Mouse (Mus musculus) T-cell, adult 2 months (primary cell): ENCODE measurements at regions not wholly inside any gene's neighbourhood (a gene's known extent, or its start where the extent isn't known, plus 50 kb on each side); places are given as distances from the start of the nearest gene placed in this dataset.

Experiments used
- DNase-seq: peaks from one replicate; pipeline ENCODE4 v3.0.0; 2022; ENCODE audit warnings: low spot score

DNA sequence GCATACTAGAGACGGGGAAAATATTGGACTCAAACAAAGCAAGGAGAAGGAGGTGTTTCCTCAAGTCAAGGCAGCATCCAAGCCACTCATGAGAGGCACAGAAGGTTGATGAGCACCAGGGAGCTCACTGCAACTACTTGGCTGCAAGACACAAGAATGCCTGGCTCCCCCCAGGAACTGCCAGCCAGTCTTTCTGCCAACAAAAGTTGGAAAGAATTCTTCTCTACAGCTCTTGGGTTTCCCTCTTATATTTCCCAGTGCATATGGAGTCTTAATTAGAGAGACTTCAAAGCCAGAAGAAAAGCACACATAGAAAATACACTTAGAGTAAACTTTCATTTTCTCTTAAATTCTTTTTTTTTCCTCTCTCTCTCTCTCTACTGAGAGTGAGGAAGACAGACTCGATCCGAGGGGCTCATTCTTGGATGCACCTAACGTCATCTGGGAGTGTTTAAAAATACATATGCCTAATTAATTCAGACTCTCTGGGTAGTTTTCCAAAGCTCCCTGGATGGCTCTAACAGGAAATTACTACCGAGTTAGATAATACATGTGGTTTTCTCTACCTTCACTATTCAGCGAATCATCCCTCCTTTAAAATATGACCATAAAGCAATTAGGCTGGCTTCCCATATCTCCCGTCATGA lies 222.7 kb downstream of the Fam84b start:
- no peak for DNase-seq

DNA sequence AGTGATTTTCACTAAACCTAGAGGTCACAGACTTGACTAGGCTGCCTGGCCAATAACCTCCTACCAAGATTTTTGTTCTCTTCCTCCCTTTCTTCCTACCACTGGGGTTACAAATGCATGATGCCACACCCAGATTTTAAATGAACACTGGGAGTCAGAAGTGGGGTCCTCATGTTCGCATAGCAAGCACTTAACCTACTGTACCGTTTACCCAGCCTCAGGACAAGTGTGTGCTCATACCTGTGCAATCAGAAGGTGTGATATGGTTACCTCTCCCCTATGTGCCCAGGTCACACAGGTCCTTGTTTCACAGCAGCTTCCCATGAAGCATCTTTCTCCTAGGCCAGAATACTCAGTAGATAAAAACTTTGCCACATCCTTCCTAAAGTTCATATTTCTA lies 234.8 kb downstream of the Fam84b start:
- DNase-seq = no peak

GRCm38 (mm10) chr15:60617371-60617770 lies 236.2 kb downstream of the Fam84b start:
- DNase-seq = no peak

DNA sequence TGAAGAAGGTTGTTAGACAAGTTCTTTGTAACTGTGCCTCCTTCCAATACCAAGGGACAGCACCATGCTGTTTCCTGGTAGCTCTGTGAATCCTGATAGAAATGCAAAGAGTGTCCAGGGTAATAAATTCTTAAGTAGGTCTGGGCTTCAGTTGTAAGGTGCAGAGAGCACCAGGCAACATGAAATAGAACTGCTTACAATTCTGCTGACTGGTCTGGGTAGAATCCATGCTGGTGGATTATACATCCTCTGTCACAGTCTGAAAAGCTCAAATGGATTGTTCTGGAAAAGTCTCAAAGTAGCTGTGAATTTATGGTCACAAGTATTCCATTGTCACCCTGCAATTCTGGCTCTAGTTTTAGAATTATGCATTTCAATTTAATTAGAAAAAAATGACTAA lies 251.7 kb downstream of the Fam84b start:
- no peak for DNase-seq

DNA sequence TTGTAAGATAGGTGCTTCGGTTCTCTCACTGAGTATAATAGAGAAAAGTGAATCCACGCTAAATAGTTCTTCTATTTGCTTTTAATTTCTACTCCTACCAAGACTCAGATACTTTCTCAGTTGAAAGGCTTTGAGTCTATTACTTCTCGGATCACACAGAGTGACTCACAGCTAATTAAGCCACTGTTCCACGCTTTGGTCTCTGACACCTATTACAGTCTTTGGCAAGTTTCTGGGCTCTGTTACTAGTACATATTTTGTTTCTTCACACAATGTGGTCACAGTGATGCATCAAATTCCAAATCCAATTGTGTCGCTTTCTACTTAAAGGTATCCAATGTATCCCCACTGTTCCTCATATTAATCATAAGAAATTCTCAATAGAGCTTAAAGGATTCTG lies 276.5 kb downstream of the Fam84b start:
- no peak for DNase-seq

DNA sequence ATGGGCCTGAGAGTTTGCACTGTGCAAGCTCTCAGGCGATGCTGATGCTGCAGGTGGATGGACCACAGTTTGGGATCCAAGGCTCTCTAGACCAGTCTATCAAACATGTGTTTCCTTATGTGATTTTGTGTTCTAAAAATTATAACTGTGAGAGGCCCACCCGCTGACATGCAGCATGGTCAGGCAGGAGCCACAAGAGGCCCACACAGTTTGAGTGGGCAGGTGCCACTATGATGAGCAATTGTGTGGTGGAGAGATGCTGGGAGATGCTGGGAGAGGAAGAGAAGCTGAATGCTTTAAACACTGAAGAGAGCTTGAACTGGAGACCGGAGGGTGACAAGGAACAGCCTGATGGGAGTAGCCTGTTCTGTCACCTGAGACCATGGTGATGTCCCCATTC lies 287.3 kb downstream of the Fam84b start:
- DNase-seq = no peak

GRCm38 (mm10) chr15:60565017-60565416 lies 288.6 kb downstream of the Fam84b start:
- DNase-seq = no peak

DNA sequence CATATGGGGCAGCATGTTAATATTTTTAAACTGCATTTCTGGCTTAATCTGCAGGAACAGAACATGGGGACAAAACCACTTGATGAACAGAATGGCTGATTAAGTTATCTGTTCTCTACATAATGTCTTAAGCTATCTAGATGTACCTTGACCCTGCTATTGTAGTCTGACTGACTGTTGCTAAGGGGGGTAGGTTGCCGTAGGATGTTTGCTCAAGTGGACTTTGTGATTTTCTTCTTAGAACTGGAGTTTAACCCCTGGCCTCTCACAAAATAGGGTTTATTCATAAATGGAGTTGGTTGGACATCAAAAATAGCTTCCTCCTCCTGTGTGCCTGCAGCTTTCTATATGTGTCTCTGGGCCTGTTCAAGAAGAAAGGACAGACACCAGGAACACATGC lies 292.9 kb downstream of the Fam84b start:
- DNase-seq = no peak

DNA sequence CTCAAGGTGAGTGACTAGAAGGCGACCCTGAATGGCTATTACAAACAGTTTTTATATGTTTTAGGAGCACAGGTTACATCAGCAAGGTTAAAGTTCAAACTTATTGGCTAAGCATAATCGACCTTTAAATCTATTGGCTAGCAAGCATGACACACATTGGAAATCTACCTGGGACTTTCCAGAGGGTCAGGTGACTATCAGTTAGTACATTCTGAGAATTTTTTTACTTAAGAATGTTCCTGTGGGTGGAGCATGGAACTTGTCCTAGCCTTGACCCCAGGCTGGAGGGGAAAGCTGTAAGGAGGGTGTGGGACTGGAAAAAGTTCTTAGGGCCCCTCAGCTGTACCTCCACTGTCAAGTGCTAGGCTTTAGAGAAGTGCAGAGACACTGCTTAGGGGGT lies 297.9 kb downstream of the Fam84b start:
- DNase-seq = no peak

GRCm38 (mm10) chr15:60554587-60554986 lies 299.0 kb downstream of the Fam84b start:
- DNase-seq = no peak

DNA sequence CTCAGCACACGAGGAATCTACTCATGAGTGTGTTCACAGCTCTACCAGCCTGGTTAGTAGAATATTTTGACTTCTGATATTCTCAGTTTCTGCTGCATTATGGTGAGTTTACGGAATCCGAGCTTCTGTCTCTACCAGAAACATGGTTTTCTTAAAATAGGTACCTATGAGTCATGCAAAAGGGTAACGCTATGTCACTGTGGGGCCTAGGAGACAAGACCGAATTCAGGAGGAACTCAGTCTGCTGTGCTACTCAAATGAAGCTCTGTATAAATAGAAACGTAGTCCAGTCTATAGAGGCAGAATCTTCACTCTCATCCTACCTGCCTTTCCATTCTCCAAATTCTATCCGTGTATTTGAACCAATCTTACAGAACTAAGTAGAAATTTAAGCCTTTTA lies 305.5 kb downstream of the Fam84b start:
- no peak for DNase-seq

- no peak for DNase-seq
Measured at GRCm38 (mm10) chr15:60537191-60537590, 316.4 kb downstream of the Fam84b start.

- no peak for DNase-seq
Measured at GRCm38 (mm10) chr15:60534701-60535100, 318.9 kb downstream of the Fam84b start.

GRCm38 (mm10) chr15:60516810-60517209 lies 336.8 kb downstream of the Fam84b start:
- DNase-seq = no peak

DNA sequence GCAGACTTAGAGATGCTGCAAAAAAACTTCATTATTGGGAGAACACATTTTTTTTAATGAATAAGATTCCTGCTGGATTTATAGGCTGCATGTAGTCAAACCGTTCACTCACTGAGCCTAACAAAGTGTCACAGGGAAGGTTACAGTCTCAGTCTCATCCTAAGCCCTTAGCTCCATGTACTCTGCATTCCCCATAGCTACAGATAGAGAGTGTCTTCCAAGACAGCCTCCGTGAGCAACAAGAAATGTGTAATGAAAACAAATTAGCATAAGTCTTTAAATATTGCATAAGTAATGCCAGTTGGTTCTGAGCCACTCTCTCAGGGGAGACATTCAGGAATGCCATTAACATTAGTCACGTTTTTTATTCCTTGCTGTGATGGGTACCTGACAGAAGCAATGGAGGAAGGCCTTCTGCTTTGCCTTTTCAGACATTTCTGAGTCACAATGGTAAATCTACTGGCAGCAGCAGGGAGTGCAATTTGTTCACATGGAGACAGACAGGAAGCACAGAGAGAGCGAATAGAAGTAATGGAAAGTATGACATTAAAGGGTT lies 376.7 kb downstream of the Fam84b start:
- no peak for DNase-seq

- no peak for DNase-seq
Measured at GRCm38 (mm10) chr15:60475086-60475485, 378.5 kb downstream of the Fam84b start.

GRCm38 (mm10) chr15:60431916-60432315 lies 415.5 kb upstream of the 4933412E24Rik start:
- DNase-seq = no peak

DNA sequence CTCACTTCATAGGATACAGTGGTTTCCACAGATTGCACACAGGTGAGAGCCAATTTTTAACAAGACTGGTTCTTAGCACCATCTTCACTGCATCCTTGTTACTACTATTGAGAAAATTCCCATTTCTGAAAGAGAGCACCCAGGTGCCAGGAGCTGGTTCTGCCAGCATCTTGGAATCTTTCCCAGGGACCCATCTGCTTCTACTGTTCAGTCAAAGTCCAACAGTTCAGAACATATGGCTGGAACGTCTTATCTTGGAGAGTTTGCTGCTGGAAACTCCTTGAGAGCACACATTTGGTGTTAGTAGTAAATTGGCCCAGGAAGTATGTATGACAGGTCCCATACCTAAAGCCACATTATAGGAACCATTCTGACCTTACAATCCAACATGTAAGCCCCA lies 402.7 kb upstream of the 4933412E24Rik start:
- no peak for DNase-seq

DNA sequence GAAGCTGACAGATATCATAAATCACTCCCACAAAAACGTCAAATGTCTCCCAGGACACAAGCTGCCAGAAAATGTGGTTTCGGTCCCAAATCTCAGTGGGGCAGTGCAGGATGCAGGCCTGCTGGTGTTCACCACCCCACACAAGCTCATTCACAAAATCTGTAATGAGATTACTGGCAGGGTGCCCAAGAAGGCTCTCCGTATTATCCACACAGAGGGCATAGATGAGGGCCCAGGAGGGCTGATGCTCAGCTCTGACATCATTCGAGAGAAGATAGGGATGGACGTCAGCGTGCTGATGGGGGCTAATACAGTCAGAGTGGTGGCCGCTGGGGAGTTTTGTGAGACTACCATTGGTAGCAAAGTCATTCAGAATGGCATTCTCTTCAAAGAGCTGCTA lies 375.9 kb upstream of the 4933412E24Rik start:
- no peak for DNase-seq

GRCm38 (mm10) chr15:60390336-60390735 lies 373.9 kb upstream of the 4933412E24Rik start:
- no peak for DNase-seq

DNA sequence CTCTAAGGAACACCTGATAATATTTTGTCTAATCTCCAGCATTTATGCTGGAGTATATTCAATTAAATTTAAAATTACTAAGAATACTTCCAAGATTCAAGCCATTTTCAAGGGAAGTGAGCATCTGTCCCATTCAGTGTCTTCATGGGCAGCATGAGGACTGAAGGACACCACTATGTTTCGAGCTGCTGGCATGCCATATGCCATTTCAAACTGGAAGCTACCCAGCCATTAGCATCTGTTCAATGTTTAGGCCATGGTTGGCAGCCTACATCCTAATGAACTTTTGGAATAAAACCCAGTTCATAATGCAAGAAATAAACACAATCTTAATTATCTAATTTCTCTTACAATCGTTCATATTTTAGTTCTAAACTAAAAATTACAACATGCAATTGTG lies 371.5 kb upstream of the 4933412E24Rik start:
- no peak for DNase-seq
